Comparison of ENCODE assay signal across 8 mouse cellular contexts in the genomic region with DNA sequence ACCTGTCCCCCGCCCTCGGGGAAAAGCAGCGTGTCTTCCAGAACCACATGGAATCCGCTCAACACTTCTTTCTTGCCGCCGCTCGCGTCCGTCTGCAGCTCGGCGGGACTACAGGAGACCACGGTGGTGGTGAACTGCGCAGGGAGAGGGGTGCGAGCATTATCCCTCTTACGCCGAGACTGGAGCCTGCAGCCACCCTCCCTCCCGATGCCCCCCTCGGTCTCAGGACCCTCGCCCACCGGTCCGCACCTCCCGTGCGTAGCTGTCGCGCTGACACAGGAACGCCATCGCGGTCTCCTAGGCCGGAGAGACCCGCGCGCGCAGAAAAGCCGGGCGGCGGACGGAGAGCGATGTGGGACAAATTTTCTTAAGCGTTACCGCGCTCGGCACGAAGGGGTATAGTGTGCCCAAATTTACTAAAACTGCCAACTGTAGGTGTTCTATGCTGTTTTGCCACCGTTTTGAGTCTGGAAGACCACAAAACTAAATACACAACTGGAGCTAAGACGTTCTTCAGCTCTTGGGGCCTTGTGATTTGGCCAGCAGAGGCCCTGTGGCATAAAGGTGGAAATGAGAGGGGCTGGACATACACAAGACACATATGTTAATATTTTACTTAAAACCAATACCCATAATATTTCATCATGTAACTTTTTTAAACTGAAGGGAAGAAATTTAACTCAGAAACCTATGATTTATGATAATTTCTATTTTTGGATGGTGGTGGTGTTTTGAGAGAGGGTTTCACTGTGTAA. TPM values are rescaled to one million over a fixed set of nuclear protein-coding genes. Genes with fewer than 3 reads are reported as not detected.
DNase-seq lines count a peak whose midpoint lies in the region; ATAC-seq lines count a peak whose summit lies in the region.

Aarsd1 (minus strand) TSS at position 515 of the 755 bp plus-strand sequence.

- peaks cover 8% of the 10 kb centered on the region for H3K4me1 ChIP-seq in forebrain, embryonic 12.5 days
- peaks cover 7% of the 10 kb centered on the region for H3K4me1 ChIP-seq in heart, embryonic 16.5 days (ENCODE audit: control insufficient read depth, insufficient read depth, low read length)
- H3K4me1 ChIP-seq in liver, embryonic 13.5 days (replicated peaks), result peaks cover 30% of the 10 kb centered on the region
- H3K4me1 ChIP-seq in stomach, embryonic 15.5 days, result peaks cover 5% of the 10 kb centered on the region

- H3K9me3 ChIP-seq in forebrain, embryonic 12.5 days, result no peaks in the 10 kb centered on the region
- no peaks in the 10 kb centered on the region for H3K9me3 ChIP-seq in heart, embryonic 16.5 days (replicated peaks; ENCODE audit: control insufficient read depth, low read length)
- no peaks in the 10 kb centered on the region for H3K9me3 ChIP-seq in liver, embryonic 13.5 days (replicated peaks)
- H3K9me3 ChIP-seq in stomach, embryonic 15.5 days, result no peaks in the 10 kb centered on the region

- no peaks in the 10 kb centered on the region for H3K27me3 ChIP-seq in forebrain, embryonic 12.5 days
- H3K27me3 ChIP-seq in heart, embryonic 16.5 days (ENCODE audit: control insufficient read depth, insufficient read depth, low read length), result no peaks in the 10 kb centered on the region
- H3K27me3 ChIP-seq in liver, embryonic 13.5 days, result no peaks in the 10 kb centered on the region
- no peaks in the 10 kb centered on the region for H3K27me3 ChIP-seq in stomach, embryonic 15.5 days (replicated peaks)

- H3K36me3 ChIP-seq in forebrain, embryonic 12.5 days (replicated peaks), result peaks cover 17% of the 10 kb centered on the region
- peaks cover 8% of the 10 kb centered on the region; the same call in 1 of the 2 replicates for H3K36me3 ChIP-seq in heart, embryonic 16.5 days (ENCODE audit: control insufficient read depth, insufficient read depth)
- H3K36me3 ChIP-seq in liver, embryonic 13.5 days, result peaks cover 22% of the 10 kb centered on the region
- peaks cover 7% of the 10 kb centered on the region; the same call in 1 of the 2 replicates for H3K36me3 ChIP-seq in stomach, embryonic 15.5 days

- H3K4me2 ChIP-seq in forebrain, embryonic 12.5 days, result peak within 1 kb of the TSS; percentile 89
- peak within 1 kb of the TSS; percentile 67 for H3K4me2 ChIP-seq in heart, embryonic 16.5 days (ENCODE audit: low read depth, low read length)
- peak within 1 kb of the TSS; percentile 86 for H3K4me2 ChIP-seq in liver, embryonic 13.5 days
- H3K4me2 ChIP-seq in stomach, embryonic 15.5 days, result peak within 1 kb of the TSS; percentile 88

- H3K9ac ChIP-seq in forebrain, embryonic 12.5 days, result peak within 1 kb of the TSS; percentile 87
- peak within 1 kb of the TSS; percentile 84 for H3K9ac ChIP-seq in heart, embryonic 16.5 days (ENCODE audit: low read length)
- H3K9ac ChIP-seq in liver, embryonic 13.5 days, result peak within 1 kb of the TSS; percentile 89
- peak within 1 kb of the TSS; percentile 77 for H3K9ac ChIP-seq in stomach, embryonic 15.5 days

- peak; percentile 86 for ATAC-seq in forebrain, embryonic 12.5 days (ENCODE audit: low FRiP score)
- ATAC-seq in heart, embryonic 16.5 days (replicated peaks; ENCODE audit: extremely low read depth, insufficient read depth, low FRiP score), result peak; percentile 78
- peak; percentile 78 for ATAC-seq in liver, embryonic 13.5 days (ENCODE audit: low read depth)
- peak; percentile 71 for ATAC-seq in stomach, embryonic 15.5 days (ENCODE audit: insufficient read depth, low FRiP score, low read depth)

- DNase-seq in CD8-positive naive resting alpha-beta T cell, adult 2 months (ENCODE audit: low read depth in 2 of 2, low spot score in 2 of 2), result peak; percentile 73 to 86
- peak; percentile 80 for DNase-seq in c-Kit-positive CD71-positive TER-119-negative erythroid progenitor cells, embryonic 14.5 days (ENCODE audit: low read depth)
- DNase-seq in kidney, postnatal 25 days, result peak; percentile 89 to 91
- DNase-seq in liver, embryonic 13.5 days, result peak; percentile 81
- peak; percentile 91 for DNase-seq in neural tube, embryonic 10.5 days (ENCODE audit: extremely low spot score, low spot score)

- H3K4me3 ChIP-seq in forebrain, embryonic 12.5 days (replicated peaks), result peak within 1 kb of the TSS; percentile 84
- peak within 1 kb of the TSS; percentile 82 for H3K4me3 ChIP-seq in heart, embryonic 16.5 days (ENCODE audit: low read length)
- H3K4me3 ChIP-seq in liver, embryonic 13.5 days (replicated peaks), result peak within 1 kb of the TSS; percentile 88
- peak within 1 kb of the TSS; percentile 88 for H3K4me3 ChIP-seq in stomach, embryonic 15.5 days (replicated peaks)

- WGBS in forebrain, embryonic 12.5 days, result 1% methylated on average over 45 of the region's 45 CpGs
- under 1% methylated on average over 45 of the region's 45 CpGs for WGBS in heart, embryonic 16.5 days
- under 1% methylated on average over 45 of the region's 45 CpGs for WGBS in liver, embryonic 13.5 days (ENCODE audit: insufficient replicate concordance)
- WGBS in stomach, embryonic 15.5 days, result under 1% methylated on average over 45 of the region's 45 CpGs

- peak within 1 kb of the TSS; percentile 82 for H3K27ac ChIP-seq in forebrain, embryonic 12.5 days
- H3K27ac ChIP-seq in heart, embryonic 16.5 days (ENCODE audit: low read length), result peak within 1 kb of the TSS; percentile 66
- peak within 1 kb of the TSS; percentile 67 for H3K27ac ChIP-seq in liver, embryonic 13.5 days
- H3K27ac ChIP-seq in stomach, embryonic 15.5 days, result peak within 1 kb of the TSS; percentile 59

RNA-seq across cellular contexts. Expression of gene Aarsd1, which starts in this region (rescaled TPM):
- polyA plus RNA-seq in forebrain, embryonic 12.5 days (2016; fragmentation: Nextera tagmentation; extraction: Ambion mirVana), result 94.3 and 98.7 TPM in 2 replicates
- polyA plus RNA-seq in heart, embryonic 16.5 days (2015; fragmentation: Nextera tagmentation; extraction: Ambion mirVana), result 42.8 and 44.6 TPM in 2 replicates
- polyA plus RNA-seq in liver, embryonic 13.5 days (2015; fragmentation: Nextera tagmentation; extraction: Ambion mirVana), result 63.2 and 63.7 TPM in 2 replicates
- 58.5 and 69.5 TPM in 2 replicates for polyA plus RNA-seq in stomach, embryonic 15.5 days (2015; fragmentation: Nextera tagmentation; extraction: Ambion mirVana)

Comparison
In these comparisons a context has a peak if more than half of its experiments do, and no peak if none do; other contexts are left out.
1. Peak in every context shown above with its lines: DNase-seq, ATAC-seq, H3K4me3 ChIP-seq and H3K27ac ChIP-seq.